Mouse (Mus musculus) ovary, postnatal 10 days (tissue): ENCODE measurements around the gene Trappc3l.
"Not testable (repeated sequence)": the region's sequence is repeated elsewhere in the genome, so short reads cannot be mapped to it uniquely, and the experiment has no call there.

Experiments used
- DNase-seq: peaks from one replicate; pipeline ENCODE4 v3.0.0; 2022; ENCODE audit warnings: low spot score

Trappc3l gene

GRCm38 (mm10) chr10:34037401-34037800 lies at the start of gene Trappc3l:
Gene Trappc3l, plus strand, starts transcription at chr10:34037597.
- no peak for DNase-seq

GRCm38 (mm10) chr10:33996686-33997085 lies 40.7 kb upstream of the Trappc3l start:
- not testable (repeated sequence) for DNase-seq

- DNase-seq: no peak
Measured at GRCm38 (mm10) chr10:33998397-33998796, 39.0 kb upstream of the Trappc3l start.

GRCm38 (mm10) chr10:34012581-34012980 lies 24.8 kb upstream of the Trappc3l start:
- DNase-seq: no peak

GRCm38 (mm10) chr10:34013241-34013640 lies 24.2 kb upstream of the Trappc3l start:
- no peak for DNase-seq

- no peak for DNase-seq
Measured at GRCm38 (mm10) chr10:34018746-34019301, 18.6 kb upstream of the Trappc3l start.

- DNase-seq: peak; percentile 89
Measured at GRCm38 (mm10) chr10:34019302-34020075, 17.9 kb upstream of the Trappc3l start, which contains the start of gene Rwdd1. Gene Rwdd1, minus strand, starts transcription at chr10:34019624.

GRCm38 (mm10) chr10:34030322-34030721 lies 7.1 kb upstream of the Trappc3l start:
- DNase-seq: no peak

- DNase-seq: peak; percentile 23
Measured at GRCm38 (mm10) chr10:34033630-34034305, 3.6 kb upstream of the Trappc3l start.

- DNase-seq: no peak
Measured at GRCm38 (mm10) chr10:34036587-34036986, 810 bp upstream of the Trappc3l start.

GRCm38 (mm10) chr10:34044210-34044609 lies 6.8 kb downstream of the Trappc3l start, which contains the start of gene Calhm4:
Gene Calhm4, minus strand, starts transcription at chr10:34044310.
- DNase-seq: no peak

GRCm38 (mm10) chr10:34053987-34054386 lies 16.6 kb downstream of the Trappc3l start:
- DNase-seq: no peak

- DNase-seq: no peak
Measured at GRCm38 (mm10) chr10:34066591-34066990, 29.2 kb downstream of the Trappc3l start.

GRCm38 (mm10) chr10:34069606-34070005 lies 32.2 kb downstream of the Trappc3l start:
- no peak for DNase-seq

- no peak for DNase-seq
Measured at GRCm38 (mm10) chr10:34070999-34071492, 33.6 kb downstream of the Trappc3l start.

- DNase-seq: no peak
Measured at GRCm38 (mm10) chr10:34071650-34072049, 34.3 kb downstream of the Trappc3l start.

- DNase-seq: no peak
Measured at GRCm38 (mm10) chr10:34074522-34075200, 37.3 kb downstream of the Trappc3l start.

- no peak for DNase-seq
Measured at GRCm38 (mm10) chr10:34086514-34086913, 49.1 kb downstream of the Trappc3l start.

GRCm38 (mm10) chr10:34088515-34088914 lies 51.1 kb downstream of the Trappc3l start:
- no peak for DNase-seq

GRCm38 (mm10) chr10:34089517-34089916 lies 52.1 kb downstream of the Trappc3l start:
- DNase-seq: no peak

- DNase-seq: no peak
Measured at GRCm38 (mm10) chr10:34090481-34090880, 53.1 kb downstream of the Trappc3l start.

- no peak for DNase-seq
Measured at GRCm38 (mm10) chr10:34091888-34092287, 54.5 kb downstream of the Trappc3l start.
